Mouse (Mus musculus): ENCODE measurements around the gene Eva1c.

Eva1c gene

DNA sequence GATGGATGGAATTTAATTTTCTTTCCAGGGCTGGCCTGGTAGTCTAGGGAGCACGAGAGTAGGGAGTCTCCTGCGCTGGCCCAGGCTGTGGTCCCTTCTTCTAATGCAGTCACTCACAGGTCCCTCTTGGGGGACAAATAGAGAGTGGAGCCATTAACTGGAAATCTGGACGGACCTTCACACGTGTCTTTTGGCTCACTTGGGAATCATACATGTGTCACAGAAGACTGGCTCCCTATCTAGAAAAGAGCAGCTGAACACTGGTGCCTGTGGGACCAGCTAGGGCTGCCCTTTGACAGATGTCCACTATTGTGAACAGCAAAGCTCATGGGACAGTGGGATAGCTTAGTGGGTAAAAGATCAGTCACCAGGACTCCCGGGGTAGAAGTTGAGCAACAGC, 478 bp upstream of the Eva1c start:
- no peak for DNase-seq (ENCODE audit: low read depth, low spot score)

DNA sequence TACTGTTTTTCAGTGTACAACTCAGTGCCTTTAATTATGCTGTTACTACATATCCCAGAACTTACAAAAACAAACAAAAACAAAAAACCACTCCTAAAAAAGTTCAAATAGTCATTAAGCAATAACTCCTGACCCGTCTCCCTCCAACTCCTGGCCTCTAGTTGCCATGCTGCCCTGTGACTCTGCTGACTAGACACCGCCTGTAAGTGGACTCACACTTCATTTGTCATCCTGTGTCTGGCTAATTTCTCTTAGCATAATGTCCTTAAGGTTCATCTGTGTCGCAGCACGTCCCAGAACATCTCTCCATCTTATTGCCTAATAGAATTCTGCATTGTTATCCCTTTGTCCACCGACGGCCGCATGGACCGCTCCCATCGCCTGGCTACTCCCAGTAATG, 979 bp downstream of the Eva1c start:
- no peak for DNase-seq (ENCODE audit: low read depth, low spot score)

DNA sequence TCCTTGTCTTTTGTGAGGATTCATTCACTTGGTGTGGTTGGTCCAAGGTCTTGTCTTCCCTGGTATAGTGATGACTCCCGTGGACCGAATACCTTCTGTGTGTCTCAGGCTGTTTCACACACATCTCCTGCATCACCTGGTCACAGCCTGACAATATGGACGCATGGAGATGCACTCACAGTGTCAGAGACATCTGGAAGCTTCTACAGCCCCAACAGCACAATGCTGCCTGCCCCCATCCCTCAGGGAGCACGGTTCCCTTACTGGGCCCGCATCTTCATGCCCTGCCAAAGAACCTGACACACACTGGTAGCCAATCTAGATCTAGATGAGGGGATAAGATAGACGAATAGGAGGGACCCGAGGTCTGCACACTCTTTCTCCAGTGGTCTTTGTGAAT, 2.6 kb downstream of the Eva1c start:
- no peak for DNase-seq (ENCODE audit: low read depth, low spot score)

DNA sequence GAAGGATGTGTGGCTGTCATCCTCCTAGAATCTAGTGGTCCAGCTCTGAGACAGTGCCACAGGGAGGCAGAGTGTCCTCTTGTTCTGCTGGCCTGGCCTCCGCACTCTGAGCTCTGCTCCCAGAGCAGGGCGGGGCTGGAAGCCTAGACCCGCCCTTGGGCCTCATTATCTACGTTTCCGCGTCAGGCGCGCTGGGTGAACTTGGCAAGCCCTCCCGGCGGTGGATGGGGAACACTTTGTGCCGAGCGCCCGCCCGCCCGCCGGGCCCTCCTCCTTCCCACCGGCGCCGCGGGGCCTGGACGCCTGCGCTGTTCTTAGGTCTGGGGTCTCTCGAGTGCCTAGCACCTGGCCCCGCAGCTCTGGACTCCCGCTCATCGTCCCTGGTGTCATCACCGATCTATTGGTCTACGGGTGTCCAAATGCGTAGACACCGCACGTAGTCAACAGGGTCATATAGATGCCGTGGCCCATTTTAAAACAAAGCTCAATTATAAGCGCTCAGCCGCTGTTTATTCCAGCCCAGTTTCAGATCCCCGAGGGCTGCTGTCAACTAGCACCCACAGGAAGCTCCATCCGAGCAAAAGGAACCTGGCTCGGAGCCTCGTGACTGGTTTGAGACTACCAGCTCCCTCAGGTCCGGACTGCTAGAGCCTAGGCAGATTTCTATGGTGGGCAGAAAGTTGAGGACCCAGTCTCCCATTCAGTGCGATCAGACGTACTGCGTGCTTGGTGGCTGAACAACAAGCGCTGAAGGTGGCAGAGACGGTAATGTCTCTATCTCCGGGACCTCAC, 3.6 kb downstream of the Eva1c start:
- DNase-seq (ENCODE audit: low read depth, low spot score) = peak; percentile 36

DNA sequence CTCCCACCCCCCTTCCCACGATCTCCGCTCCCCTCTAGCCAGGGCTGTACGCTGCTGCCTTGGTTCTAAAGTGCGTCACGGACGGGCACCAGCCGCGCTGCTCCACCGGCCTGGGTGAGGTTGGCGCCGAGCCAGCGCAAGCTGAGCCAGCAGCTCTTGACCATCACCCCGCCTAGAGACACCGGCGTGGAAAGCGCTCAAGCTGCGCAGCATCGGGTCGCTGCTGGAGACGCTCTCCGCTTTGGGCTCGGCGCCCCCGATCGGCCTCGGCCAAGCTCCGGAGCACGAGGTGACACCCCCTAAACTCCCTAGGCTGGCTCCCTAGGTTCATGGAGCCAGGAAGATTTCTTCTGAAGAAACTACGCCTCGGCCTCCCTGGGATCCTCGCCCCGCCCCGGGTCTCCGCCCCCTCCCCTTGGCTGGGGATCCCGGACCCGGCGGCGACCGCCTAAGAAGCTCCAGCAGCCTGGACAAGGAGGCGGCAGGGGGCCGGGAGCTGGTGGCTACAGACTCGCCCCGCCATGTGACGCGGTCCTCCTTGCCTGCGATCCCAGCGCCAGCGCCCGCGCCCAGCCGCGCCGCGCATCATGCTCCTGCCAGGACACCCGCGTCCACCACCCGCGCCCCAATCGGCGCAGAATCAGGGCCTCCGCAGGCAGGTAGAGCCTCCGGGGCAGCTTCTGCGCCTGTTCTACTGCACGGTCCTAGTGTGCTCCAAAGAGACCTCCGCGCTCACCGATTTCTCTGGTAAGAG, 4.3 kb downstream of the Eva1c start:
- DNase-seq (ENCODE audit: low read depth, low spot score) = peak; percentile 49

DNA sequence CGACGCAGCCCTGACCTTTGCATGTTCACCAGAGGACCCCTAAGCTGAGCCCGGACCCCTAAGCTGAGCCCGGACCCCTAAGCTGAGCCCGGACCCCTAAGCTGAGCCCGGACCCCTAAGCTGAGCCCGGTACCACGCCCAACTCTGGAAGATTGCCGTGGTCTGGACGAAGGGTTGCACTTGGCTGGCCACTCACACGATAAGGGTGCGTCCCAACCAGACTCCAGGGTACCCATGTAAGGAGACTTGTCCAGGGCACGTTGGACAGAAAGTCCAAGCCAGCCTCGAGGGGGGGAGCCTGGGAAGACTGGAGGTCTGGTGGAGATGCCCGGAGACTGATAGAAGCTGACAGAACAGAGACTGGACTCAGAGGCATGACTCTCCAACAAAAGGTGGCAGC, 5.2 kb downstream of the Eva1c start:
- no peak for DNase-seq (ENCODE audit: low read depth, low spot score)

DNA sequence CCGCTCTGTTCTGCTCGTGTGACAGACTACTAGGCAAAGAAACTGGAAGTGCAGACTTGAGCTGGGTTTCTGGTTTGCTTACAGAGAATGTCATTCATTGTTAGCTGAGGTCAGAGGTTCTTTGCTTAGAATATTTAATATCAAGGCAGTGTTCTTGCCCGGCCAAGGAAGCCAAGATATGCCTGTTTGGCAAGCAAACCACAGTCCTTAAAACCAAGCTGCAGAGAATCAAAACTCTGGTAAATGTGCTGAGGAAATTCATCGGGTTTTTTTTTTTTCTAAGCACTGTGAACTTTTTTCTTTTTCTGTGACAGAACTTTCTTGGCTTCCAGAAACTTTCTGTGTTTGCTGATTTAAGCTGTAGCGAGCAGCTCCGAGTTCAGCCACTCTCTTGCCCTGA, 6.0 kb downstream of the Eva1c start:
- no peak for DNase-seq (ENCODE audit: low read depth, low spot score)

DNA sequence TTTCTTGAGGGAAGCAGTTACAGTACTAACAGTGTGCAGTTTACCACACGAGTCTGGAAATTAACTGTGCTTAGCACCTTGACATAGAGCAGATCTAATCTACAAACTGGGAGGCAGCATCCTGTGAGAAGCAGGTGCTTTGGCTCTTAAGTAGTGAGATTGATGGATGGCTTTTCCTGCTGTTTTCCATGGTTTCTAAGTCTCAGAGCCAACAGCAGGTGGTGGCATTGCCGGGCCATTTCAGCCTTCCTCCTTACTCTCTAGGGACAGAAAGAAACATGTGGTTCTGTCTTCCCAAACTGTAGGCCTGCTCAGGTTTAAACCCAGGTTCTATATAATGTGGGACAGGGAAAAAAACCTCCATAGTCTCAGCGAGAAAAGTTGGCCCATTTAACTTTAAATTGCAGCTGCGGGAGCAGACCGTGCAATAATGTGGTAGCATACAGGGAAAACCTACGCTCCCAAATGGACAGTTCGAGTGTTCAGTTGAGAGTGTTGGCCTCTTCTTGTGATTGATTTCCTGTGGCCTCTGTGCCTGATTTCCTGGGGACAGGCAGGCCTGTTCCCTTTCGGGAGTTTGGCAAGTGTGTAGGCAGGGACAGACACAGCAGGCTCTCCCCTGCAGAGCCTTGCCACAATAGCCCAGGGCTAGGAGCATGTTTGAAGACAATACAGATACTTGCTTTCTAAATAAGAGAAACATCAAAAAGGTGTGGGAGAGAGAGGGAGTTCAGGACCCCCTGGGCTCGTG, 6.7 kb downstream of the Eva1c start:
- no peak for DNase-seq (ENCODE audit: low read depth, low spot score)

DNA sequence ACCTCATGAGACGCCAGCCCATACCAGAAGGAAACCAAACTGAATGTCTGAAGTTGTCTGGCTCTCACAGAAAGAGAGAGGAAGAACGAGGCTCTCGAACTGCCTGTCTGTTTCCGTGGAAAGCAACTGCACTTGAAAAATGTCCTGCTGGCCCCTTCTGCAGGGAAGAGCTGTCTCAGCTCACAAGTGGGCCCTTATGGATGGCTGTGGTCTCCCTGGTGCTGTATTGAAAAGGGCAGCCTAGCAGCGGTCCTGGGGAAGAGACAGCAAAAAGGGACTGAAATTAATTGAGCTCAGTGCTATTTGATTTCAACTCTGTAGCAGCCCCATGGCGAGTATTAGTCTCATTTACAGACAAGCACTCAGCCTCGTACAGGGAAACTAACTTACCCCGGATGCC, 10.9 kb downstream of the Eva1c start:
- no peak for DNase-seq (ENCODE audit: low read depth, low spot score)

DNA sequence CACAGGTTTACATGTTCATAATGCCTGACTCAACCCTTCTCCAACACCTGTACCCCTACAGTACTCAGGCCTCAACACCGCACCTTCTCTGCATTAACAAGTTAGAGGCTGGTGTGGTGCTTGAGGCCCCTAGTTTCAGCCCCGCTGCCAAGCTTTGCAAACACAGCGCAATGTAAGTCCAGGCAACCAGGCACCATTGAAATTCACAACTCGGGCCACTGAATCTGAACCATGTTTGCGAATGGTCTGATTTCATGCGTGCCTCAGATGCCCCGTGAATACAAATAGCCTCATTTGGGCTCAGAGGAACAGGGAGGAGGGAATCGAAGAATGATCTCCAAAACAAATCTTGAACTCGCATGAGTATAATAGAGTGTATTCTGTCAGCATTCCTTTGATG, 15.6 kb downstream of the Eva1c start:
- DNase-seq (ENCODE audit: low read depth, low spot score) = no peak

DNA sequence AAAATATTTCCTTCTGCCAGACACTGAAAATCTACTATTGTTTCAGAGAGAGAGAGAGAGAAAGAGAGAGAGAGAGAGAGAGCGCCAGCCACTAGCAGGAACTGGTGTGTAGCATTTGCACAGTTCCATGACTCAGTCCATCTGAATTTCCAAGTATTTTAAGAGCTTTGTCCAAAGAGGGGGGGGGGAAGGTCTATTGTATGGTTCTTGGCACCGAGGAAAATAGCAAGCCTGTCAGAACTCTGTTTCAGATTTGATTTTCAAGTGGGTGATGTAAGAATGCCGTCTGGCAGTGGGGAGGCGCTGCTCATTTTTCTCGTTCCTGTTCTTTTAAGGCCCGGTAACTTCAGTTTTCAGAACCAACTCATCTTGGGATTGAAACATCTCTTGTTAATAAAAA, 18.5 kb downstream of the Eva1c start:
- DNase-seq (ENCODE audit: low read depth, low spot score) = no peak

DNA sequence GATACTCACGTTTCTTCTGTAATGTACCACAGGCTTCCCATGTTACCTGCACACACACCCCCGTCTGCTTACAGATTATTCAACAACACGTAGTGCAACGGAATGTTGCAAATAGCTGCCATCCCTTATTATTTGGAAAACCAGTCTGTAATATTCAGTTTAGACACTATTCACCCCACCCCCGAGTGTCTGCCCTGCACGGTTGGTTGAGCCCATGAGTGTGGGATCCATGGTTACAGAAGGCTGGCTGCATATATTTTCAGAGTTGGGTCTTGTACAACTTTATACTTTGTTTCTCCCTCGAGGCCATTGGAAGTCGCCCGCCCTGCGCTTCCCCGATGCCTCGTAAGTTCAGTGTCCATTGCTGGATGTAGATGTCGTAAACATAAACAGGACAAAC, 19.1 kb downstream of the Eva1c start:
- DNase-seq (ENCODE audit: low read depth, low spot score) = no peak

DNA sequence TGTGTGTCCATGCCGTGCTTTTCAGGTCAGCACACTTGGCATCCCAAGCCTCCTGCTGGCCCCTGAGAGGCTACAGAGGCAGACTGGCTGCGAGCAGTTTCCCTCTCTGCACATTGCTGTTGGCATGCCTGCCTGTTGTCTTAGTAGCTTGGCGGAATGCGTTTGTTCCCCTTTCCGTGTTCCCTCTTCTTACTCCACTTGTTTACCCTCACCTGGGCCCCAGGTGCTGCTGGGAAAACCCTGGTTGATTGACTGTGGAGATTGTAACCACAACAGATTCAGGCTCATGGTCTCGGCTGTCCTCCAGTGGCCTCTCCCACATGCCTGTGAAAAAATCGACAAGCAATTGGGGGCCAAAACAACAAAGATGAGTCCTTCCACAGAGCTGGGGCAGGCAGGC, 22.2 kb downstream of the Eva1c start:
- no peak for DNase-seq (ENCODE audit: low read depth, low spot score)

DNA sequence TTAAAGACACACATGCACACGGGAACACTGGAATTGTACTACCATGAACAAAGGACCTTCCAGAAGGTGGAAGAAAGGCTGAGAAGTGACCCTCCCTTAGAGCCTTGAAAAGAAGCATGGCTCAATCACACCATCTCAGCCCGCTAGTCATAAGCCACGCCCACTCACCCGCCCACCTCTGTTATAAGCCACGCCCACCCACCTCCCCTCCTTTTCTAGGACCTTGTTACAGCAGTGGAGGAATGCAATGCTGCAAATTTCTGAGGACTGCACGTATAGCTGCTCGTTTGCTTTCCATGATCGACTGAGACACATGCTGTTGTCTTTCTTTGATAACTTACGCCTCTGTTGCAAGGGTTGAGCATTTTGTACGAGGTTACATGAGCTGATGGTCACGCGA, 22.7 kb downstream of the Eva1c start:
- DNase-seq (ENCODE audit: low read depth, low spot score) = peak; percentile 82

DNA sequence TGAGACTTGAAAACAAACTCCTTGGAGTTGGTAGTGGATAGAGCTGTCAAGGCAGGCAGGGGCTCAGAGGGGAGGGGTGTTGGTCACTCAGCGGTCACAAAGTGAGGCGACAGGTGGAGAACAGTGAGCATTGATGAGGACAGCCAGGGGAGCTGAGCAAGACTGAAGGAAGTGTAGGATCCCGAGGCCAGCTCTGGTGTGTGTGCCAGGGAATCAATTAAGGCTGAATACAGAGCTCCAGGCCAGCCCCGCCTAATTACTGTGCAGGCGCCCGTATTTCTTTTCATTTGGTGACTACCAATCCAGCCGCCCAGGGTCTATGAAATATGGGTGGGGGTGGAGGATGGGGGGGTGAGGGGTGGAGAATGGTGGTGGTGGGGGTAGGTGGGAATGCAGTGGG, 24.4 kb downstream of the Eva1c start:
- no peak for DNase-seq (ENCODE audit: low read depth, low spot score)

DNA sequence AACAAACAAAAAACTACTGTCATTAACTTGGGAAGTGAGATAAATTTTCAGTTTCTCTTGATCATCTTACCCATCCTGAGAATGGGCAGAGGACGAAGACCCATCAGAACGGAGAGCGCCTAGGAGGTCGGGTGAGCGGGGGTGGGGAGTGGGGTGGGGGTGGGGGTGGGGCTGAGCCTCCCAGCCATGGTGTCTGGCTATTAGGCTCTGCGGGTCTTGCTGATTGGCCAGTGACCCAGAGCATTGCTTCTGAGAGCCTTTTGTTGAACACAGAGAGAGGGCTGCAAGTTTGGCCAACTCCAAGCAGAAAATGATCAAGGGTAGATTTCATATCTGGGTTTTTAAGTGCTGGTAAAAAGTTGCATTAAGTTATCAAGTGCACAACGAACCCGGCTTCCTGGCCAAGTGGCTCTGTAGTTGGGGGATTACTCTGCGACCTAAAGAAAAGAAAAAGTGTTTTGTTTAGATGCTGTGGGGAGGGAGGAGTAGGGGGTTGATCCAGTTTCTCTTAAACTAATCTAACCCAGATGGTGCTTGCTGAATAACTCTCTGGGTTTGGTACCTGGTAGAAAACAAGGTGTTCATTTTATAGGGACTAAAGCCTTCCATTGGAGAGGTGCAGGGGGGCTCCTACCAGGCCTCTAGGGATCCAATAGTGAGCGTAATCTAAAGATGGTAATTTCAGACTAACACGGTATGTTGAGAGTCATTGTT, 25.3 kb downstream of the Eva1c start:
- DNase-seq (ENCODE audit: low read depth, low spot score) = no peak

DNA sequence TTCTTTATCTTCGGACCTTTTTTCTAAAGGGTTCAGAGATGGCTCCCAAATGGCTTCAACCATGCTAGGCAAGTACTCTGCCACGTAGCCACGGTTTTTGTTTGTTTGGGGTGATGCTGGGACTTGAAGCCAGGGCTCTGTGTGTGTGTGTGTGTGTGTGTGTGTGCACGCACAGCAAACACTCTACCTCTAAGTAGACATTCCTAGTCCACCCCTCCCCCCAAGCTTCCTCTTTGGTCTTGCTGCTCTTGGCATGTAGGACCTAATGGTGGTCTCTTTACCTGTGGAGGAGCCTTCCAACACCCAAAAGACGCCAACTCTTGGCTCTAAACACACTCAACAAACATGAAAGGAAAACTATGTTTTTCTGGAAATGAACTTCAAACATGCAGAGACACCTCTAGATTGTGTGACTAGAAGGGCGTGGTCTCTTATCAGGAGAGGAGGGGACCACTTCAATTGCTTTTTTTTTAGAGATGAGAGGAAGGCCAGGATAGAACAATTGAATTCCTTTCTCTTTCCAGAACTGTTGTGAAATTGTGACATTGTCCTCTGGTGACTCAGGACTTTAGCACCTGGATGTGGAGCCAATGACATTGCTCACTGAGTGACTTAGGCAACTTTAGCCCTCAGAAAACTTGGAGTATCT, 30.2 kb downstream of the Eva1c start:
- DNase-seq (ENCODE audit: low read depth, low spot score) = no peak

DNA sequence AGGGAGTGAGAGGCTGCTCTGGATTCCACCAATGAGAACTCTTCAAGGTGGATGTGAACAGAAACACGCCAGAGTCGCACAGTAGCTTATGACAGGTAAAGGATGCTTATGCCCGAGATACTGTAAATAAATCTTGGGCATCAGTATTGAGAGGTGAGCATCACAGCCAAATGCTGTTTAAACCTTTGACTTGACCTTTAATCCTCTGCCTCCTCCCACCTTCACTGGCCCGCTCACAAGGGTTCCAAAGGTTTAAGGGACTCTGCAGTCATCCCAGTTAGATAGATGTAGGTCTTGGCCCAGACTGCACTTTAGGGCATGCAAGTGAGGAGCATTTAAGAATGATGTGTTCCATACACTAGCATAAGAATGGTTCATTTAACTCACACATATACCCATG, 31.7 kb downstream of the Eva1c start:
- DNase-seq (ENCODE audit: low read depth, low spot score) = no peak

DNA sequence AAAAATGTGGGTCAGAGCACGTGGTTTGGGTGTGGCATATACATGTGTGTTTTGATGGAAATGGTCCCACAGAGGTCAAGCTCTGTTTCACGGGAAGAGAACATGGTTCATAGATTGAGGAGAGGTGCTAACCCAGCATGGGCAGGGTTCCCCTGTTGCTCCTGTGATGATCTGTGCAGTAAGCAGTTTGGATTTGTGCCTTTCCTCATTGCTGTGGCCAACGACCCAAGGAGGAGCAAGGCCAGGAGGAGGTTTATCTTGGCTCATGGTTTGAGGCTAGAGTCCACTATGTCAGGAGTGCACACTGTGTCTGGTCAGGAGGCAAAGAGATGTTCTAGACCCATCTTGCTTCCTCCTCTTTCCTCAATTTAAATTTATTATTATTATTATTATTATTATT, 36.5 kb downstream of the Eva1c start:
- DNase-seq (ENCODE audit: low read depth, low spot score) = no peak

DNA sequence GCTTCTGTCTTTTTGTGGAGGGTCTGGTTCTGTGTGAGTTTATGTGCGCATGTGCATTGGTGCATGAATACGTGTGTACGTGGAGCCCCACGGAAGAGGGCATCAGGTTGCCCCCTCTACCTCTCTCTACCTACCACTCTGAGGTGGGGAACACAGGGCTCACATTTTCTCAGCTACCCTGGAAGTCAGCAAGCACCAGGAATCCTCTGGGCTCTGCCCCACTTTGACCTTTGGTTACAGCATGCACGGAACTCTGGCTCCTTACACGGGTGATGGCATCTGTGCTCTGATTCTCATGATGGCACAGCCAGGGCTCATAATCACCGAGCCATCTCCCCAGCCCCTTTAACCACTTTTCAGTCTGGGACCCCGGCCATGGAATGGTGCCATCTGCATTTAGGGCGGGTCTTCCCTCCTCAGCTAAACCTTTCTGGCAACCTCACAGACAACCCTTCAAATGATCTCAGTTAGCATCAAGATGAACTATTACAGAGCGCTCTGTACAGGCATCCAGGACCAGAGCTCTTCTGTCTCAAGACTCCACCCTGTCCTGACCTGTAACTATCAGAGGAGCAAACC, 37.0 kb downstream of the Eva1c start:
- no peak for DNase-seq (ENCODE audit: low read depth, low spot score)

DNA sequence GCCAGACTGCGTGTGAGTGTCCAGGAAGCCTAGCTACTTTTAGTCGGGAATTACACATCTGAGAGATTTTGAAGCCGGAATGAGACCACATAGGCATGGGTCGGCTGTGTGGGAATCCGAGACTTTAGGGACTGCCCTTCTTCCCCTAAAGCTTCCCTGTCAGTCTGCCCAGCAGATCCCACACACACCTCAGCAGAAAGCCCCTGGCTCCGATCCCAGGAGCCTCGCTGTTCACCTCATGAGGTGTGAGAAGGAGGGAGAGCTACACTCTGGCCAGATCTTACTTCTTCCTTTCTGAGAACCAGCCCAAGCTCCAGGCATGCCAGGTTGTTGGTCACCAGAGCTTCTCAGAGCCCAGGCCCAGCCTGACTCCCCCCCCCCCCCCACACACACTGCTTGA, 38.2 kb downstream of the Eva1c start:
- no peak for DNase-seq (ENCODE audit: low read depth, low spot score)
